Mouse (Mus musculus): ENCODE measurements at regions not wholly inside any gene's neighbourhood (a gene's known extent, or its start where the extent isn't known, plus 50 kb on each side); places are given as distances from the start of the nearest gene placed in this dataset.

DNA sequence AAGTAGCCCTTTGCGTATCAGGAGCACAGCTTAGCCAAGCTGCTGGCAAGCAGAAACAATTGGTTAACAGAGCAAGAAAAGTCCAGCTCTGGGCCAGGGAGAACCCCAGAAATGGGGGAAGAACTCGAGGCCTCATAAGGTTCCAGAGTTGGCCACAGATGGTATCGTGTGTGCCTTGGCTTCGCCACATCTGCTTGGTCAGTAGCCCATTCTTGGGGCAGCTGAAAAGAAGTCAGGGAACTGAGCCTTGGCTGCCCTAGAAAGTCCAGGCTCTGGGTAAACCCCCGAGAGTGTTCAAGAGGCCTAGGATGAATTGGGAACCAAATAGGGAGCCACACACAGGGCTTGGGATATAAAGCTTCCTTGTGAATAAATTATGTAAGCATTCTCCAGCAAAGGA, 78.7 kb downstream of the Zfp36l1 start:
- no peak for TF ChIP-seq CTCF (conservative IDR thresholded peaks at IDR 0.05)
- Histone ChIP-seq H3K27ac (0 out of 2 replicates have a peak overlapping the region, but pooled peaks have one; percentile 28), H3K4me3 (no peak overlapping the region)
- no peak for DNase-seq (ENCODE audit: low spot score in 2 of 2)

- no peak overlapping the region for H3K4me3 ChIP-seq
- H3K27ac ChIP-seq, result no peak overlapping the region
- no peak for TF ChIP-seq CTCF (conservative IDR thresholded peaks at IDR 0.05)
- DNase-seq (ENCODE audit: low spot score in 2 of 2), result no peak
These were observed 80.3 kb downstream of the Zfp36l1 start for GRCm38 (mm10) chr12:80032520-80032919.

GRCm38 (mm10) chr12:80028301-80028700, 84.5 kb downstream of the Zfp36l1 start:
- H3K27ac ChIP-seq, result no peak overlapping the region

DNA sequence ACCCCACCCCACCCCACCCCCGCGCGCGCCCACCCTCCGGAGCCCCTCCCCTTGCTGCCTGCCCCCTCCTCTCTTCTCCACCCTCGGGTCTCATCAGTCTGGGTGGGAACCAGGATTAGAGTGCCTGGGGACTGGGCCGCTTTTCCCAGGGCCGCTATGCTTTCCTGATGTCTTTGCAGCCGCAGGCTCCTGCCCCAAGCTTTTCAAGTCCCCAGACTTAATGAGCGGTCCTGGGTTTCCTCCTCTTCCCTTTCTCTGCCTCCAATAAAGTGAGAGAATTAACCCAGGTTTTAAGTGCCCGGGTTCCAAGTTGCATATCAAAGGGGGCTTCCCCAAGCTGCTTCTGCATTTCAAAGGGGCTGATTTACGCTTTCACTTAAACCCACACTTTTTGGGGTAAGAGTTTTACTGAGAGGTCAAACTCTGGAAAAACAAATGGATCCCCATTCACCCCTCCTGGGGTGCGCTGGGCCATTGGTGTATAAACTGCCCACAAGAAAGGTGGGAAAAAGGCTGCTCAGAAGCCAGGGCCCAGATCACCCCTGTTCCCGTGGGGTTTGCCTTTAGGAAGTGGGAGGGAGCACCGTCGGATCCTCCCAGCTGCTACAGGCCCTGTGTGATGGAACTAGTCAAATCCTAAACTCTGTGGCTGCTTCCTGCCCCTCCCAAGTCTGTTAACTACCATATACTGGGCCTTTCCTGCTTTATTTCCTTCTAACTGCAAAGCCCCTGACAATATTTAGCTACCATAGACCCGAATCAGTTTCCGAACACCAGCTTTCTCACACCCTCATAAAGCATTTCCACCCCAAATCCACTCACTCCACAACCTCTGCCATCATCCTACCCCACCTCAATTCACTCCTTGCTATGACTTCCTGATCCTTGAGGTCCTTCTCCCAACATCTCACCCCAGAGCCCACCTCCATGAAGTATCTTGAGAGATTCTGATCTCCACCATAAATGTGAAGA, 89.4 kb downstream of the Zfp36l1 start:
- no peak for TF ChIP-seq CTCF (conservative IDR thresholded peaks at IDR 0.05)
- no peak overlapping the region for H3K27ac ChIP-seq

More at GRCm38 (mm10) chr12:80028301-80028700, 84.5 kb downstream of the Zfp36l1 start:
- H3K4me3 ChIP-seq, result no peak overlapping the region
- TF ChIP-seq CTCF (conservative IDR thresholded peaks at IDR 0.05), result no peak
- DNase-seq (ENCODE audit: low spot score in 2 of 2), result no peak

DNA sequence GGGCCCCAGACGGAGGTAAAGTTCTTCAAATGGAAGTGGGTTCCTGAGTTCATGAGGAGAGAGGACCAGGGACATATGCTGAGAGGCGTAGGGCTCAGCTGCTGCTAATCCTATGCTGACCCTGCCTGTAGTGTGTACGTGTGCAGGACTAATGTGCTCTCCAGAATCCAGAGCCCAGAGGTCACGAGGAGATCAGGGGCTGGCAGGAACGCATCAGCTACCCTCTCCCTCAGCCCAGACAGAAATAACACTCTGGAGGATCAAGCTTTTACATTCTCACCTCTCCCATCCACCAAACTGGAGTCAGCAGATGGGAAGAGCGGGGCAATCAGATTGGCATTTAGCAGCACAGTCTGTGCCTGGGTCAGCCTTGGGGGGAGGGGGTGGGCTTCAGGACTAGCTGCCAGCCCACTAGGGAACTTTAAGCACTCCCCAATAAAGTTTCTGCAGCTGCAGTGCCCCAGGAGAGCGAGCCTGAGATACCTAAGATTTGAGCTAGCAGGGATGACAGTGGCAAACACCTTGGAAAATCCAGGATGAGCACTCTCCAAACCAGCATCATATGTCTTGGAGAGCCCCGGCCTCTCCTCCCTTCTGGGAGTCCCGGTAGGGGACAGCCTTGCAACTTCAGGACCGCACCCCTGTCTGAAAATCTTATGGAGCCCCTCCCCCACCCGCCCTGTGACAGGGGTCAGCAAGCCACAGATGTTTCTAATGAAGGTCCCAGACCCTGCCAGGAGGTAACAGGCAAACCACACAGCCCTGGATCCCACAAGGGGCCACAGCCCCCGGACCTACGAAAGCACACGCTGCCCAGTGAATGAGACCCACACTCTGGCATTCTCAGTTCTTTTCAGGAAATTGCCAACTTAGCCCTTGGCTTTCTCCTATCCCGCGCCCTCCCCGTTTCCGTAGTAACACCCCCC, 90.4 kb downstream of the Zfp36l1 start:
- TF ChIP-seq CTCF (conservative IDR thresholded peaks at IDR 0.05), result no peak
- no peak for DNase-seq (ENCODE audit: low spot score in 2 of 2)
- H3K27ac ChIP-seq, result no peak overlapping the region
- H3K4me3 ChIP-seq, result no peak overlapping the region

More for the DNA sequence above, 89.4 kb downstream of the Zfp36l1 start:
- no peak for DNase-seq (ENCODE audit: low spot score in 2 of 2)
- no peak overlapping the region for H3K4me3 ChIP-seq

GRCm38 (mm10) chr12:80021030-80021473, 91.8 kb downstream of the Zfp36l1 start:
- TF ChIP-seq CTCF (conservative IDR thresholded peaks at IDR 0.05), result no peak
- Histone ChIP-seq H3K27ac (no peak overlapping the region), H3K4me3 (no peak overlapping the region)
- no peak for DNase-seq (ENCODE audit: low spot score in 2 of 2)

GRCm38 (mm10) chr12:80018086-80018485, 94.7 kb downstream of the Zfp36l1 start:
- TF ChIP-seq CTCF (conservative IDR thresholded peaks at IDR 0.05), result no peak
- no peak overlapping the region for H3K4me3 ChIP-seq
- no peak for DNase-seq (ENCODE audit: low spot score in 2 of 2)
- no peak overlapping the region for H3K27ac ChIP-seq

GRCm38 (mm10) chr12:80017376-80017929, 95.4 kb downstream of the Zfp36l1 start:
- Histone ChIP-seq H3K4me3 (no peak overlapping the region), H3K27ac (no peak overlapping the region)
- no peak for TF ChIP-seq CTCF (conservative IDR thresholded peaks at IDR 0.05)
- no peak for DNase-seq (ENCODE audit: low spot score in 2 of 2)

DNA sequence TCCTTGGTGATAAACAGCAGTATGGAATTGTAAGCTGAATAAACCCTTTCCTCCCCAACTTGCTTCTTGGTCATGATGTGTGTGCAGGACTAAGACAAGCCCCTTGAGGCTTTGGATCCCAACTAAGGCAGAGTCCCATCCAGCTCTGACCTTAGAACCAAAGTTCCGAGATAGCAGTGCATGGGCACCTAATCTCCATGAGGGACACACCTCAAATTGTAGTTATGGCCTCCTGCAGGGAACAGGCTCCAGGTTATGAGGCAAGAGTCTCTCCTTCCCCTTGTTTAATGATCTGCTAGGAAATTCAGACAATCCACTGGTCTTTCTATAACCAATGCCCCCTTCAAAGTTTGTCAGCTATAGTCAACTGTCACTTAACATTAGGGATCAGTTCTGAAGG, 96.9 kb downstream of the Zfp36l1 start:
- no peak for TF ChIP-seq CTCF (conservative IDR thresholded peaks at IDR 0.05)
- DNase-seq (ENCODE audit: low spot score in 2 of 2), result no peak
- H3K27ac ChIP-seq, result no peak overlapping the region
- H3K4me3 ChIP-seq, result no peak overlapping the region

- DNase-seq (ENCODE audit: low spot score in 2 of 2), result no peak
- H3K4me3 ChIP-seq, result peak overlapping the region; percentile 30
- no peak for TF ChIP-seq CTCF (conservative IDR thresholded peaks at IDR 0.05)
- no peak overlapping the region for H3K27ac ChIP-seq
These were observed 98.2 kb downstream of the Zfp36l1 start for GRCm38 (mm10) chr12:80014598-80014983.

GRCm38 (mm10) chr12:80013904-80014597, 98.8 kb downstream of the Zfp36l1 start:
- Histone ChIP-seq H3K27ac (peak overlapping the region; percentile 69), H3K4me3 (peak overlapping the region; percentile 30)
- TF ChIP-seq CTCF (conservative IDR thresholded peaks at IDR 0.05), result no peak
- peak; percentile 30 to 34 for DNase-seq (ENCODE audit: low spot score in 2 of 2)

- TF ChIP-seq CTCF (conservative IDR thresholded peaks at IDR 0.05), result no peak
- peak overlapping the region; percentile 30; the same call in 1 of the 2 replicates for H3K4me3 ChIP-seq
- H3K27ac ChIP-seq, result peak overlapping the region; percentile 69; the same call in 1 of the 2 replicates
These were observed 99.3 kb downstream of the Zfp36l1 start for GRCm38 (mm10) chr12:80013577-80013903.

More at GRCm38 (mm10) chr12:80013577-80013903, 99.3 kb downstream of the Zfp36l1 start:
- DNase-seq (ENCODE audit: low spot score in 2 of 2), result no peak

All from layer of hippocampus, adult 2 months (tissue).